Mouse (Mus musculus) urinary bladder, postnatal 10 days (tissue): ENCODE results near the gene Bicral.
"Not testable (repeated sequence)": the region's sequence is repeated elsewhere in the genome, so short reads cannot be mapped to it uniquely, and the experiment has no call there.

Experiments used
- DNase-seq: peaks from one replicate; pipeline ENCODE4 v3.0.0; 2022; ENCODE audit warnings: low spot score

The Bicral gene

GRCm38 (mm10) chr17:46875626-46876025 lies 17.3 kb upstream of the Bicral start:
- DNase-seq = no peak

DNA sequence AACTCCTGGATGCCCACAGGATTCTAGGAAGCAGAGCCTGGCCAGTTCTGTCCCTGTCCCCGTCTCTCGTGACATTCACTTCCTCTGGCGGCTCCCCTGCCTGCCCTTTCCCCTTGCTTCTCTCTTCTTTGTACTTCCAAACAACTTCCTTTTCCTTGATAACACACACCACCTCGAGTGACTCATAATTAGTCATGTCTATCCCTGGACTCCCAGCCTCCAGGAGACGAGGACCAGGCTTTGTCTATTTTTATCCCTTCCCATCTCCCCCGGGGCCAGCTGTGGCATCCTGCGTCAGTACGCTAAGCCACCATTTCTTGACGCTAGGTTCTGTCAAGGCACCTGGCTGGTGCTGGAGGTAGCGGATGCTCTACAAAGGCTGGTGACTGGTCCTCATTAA lies 15.9 kb upstream of the Bicral start:
- no peak for DNase-seq

DNA sequence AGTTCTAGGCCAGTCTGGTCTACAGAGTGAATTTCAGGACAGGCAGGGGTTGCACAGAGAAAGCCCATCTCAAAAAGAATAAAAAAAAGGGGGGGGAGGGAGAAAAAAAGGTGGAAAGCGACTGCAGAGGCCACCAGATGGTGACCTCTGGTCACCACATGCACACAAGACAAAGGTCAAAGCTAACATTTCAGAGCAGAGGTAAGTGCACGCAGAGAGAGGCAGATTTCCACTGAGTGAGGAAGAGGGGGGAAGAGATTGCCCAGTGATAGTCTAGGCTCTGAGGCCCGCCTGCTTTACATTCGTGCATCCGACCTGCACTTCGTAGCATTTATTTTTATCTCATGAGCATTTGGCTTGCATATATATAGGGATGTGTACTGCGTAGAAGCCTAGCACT lies 14.5 kb upstream of the Bicral start:
- no peak for DNase-seq

- no peak for DNase-seq
Measured at GRCm38 (mm10) chr17:46870913-46871312, 12.6 kb upstream of the Bicral start.

- no peak for DNase-seq
Measured at GRCm38 (mm10) chr17:46870204-46870798, 12.0 kb upstream of the Bicral start.

DNA sequence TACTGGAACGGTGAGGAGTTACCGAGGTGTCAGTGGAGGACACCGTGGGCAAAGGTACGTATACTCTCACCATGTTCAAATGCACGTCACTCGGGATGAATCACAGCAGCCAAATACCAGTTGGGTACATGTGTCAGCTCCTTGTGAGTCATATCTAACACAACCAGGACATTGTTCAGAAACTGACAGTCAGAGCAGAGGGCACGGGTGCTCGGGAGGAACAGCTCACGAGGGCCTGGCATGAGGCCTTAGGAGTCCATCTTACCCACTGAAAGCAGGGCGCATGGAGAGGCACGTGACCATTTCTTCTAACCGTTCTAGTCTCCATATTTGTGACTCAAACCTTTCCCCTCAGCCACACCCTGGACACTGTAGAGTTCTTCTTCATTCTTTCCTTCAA lies 8.6 kb upstream of the Bicral start:
- DNase-seq = no peak

DNA sequence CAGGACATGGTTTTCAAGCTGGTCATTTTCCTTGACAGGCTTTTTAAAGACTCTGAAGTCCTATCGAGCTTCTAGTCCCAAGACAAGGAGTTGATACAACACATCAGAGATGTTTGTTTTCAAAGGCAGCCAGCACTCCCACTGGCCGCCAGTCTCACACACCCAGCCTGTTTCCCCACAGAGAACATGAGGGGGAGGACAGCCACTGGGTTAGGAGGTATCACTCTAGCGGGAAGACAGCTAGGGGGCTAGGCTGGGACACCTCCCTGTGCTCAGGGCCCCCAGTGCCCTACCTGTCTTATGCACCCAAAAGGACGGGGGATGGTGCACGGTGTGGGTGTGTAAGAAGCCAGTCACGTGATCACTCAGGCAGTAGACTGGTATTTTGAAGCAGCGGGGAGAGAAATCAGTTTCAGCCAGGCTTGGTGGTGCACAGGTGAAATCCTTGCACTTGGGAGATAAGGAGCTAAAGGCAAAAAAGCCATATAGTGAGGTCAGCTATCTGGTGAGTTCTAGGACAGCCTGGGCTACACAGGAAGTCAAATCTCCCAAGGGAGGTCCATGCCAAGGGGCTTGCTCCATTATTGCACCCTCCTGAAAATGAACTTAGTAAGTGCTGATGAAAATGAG lies 6.4 kb upstream of the Bicral start:
- DNase-seq = no peak

GRCm38 (mm10) chr17:46860120-46860519 lies 1.8 kb upstream of the Bicral start:
- no peak for DNase-seq

- no peak for DNase-seq
Measured at GRCm38 (mm10) chr17:46858749-46859444, 615 bp upstream of the Bicral start.

DNA sequence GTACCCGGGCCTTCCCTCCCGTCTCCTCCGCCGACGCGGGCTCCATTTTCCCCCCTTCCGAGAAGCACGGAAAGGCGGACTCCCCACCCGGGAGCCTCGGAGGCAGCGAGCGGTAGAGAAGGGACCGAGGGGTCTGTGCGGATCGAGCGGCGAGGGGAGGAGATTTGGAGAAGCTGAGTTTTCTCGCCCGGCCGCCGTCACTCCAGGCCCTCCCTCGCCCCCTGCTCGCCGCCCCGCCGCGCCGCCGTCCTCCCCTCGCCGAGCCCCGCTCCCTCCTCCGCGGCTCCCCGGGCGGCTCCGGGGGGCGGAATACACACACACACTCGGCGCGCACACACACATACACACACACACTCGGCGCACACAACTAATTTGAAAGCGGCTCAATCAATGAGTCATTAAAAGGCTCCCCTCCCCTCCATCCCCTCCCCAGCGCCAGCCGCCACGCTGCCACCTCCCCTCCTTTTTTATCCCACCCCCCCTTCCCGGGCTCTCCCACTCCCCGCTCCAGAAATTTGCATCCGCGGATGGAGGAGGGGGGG lies 850 bp downstream of the Bicral start:
- DNase-seq = peak; percentile 39

DNA sequence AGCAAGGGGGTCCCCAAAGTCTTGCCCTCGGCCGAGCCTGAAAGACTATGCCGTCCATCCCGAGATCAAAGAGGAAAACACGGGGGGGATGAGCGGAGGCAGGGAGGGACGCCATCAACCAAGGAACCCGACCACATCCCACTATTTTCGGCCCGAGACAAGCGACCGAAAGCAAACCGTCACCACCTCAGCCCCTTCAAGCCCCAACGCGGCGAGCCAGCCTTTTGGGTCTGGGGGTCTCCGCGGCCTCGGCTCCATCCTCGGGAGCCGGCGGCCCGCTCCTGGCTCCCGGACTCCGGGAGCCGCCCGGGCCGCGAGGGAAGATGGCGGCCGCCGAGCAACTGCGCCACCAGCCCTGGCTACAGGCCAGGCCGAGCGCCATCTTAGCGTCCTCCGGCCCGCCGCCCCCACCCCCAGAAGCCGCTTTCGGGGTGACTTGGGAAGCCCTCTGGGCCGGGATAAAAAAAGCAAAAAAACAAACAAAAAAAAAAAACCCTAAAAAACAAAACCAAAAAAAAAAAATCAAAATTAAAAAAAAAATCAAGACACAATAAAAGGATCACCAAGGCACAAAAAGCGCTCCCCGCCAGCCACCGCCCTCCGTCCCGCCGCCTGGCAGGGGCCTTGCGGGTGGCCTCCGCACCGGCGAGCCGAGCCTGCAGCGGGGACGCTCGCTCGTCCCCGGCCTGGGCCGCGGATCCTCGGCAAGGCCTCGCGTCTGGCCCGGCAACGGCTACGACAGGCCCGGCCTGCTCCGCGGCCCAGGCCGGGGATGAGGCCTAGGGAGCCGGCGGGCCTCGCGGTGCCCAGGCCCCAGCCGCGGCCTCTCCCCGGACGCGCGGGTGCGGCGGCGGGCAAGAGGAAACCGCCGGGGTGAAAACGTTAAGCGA lies 1.6 kb downstream of the Bicral start:
- peak; percentile 56 for DNase-seq

- no peak for DNase-seq
Measured at GRCm38 (mm10) chr17:46856107-46856388, 2.2 kb downstream of the Bicral start.

GRCm38 (mm10) chr17:46855328-46856106 lies 2.8 kb downstream of the Bicral start:
- DNase-seq = no peak

GRCm38 (mm10) chr17:46854640-46855110 lies 3.6 kb downstream of the Bicral start:
- DNase-seq = no peak

DNA sequence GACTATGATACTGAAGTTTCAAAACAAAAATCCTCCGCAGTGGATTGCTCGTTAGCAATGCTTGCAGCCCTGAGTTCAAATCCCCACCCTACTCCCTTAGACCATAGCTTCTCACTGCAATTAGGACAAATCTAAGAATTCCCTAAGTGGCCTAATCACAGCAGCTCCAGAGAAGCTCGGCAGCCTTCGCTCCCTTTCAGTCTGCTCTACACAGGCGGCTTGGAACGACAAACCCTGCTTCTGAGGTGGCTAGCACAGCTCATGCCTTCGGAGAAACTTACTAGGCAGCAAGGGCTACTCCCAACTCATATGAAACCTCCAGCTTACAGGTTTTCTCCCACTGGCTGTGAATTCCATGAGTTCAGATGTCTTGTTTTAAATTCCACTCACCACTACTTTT lies 4.2 kb downstream of the Bicral start:
- no peak for DNase-seq

GRCm38 (mm10) chr17:46853281-46853680 lies 5.0 kb downstream of the Bicral start:
- DNase-seq = no peak

- DNase-seq = no peak
Measured at GRCm38 (mm10) chr17:46852725-46853124, 5.6 kb downstream of the Bicral start.

- no peak for DNase-seq
Measured at GRCm38 (mm10) chr17:46847206-46847605, 11.1 kb downstream of the Bicral start.

DNA sequence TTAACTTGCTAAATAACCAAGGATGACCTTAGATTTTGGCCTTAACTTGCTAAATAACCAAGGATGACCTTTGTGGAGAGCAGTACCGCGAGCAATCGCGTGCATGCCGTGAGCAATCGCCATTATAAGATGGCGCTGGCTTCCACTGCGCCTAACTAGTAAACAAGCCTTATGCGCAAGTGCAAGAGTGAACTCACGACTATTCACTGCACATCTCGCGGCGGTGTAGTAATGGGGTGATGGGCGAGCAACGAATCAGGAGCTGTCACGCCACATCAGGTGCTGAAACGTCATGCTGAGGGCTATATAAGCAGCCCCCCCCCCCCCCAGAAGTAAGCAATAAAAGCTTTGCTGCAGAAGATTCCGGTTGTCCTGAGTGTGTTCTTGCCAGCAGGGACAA lies 11.7 kb downstream of the Bicral start:
- not testable (repeated sequence) for DNase-seq

- no peak for DNase-seq
Measured at GRCm38 (mm10) chr17:46845262-46845661, 13.0 kb downstream of the Bicral start.

DNA sequence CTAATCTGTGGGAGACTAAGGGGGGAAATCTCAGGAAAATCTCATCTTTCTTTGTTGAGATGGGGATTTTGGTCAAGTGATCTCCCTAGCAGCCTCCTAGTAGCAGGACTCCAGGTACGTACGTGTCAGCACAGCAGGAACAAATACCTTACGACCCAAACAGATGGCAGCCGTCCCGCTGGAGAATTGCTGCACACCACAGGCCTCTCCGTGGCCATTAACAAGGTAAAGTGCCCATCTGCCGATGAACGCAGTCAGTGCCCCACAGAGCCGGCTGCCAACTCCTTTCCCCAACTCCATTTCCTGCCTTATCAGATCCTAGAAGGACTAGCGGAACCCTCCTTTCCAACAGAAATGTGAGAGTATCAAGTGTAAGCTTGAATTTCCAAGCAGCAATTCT lies 13.5 kb downstream of the Bicral start:
- DNase-seq = no peak

DNA sequence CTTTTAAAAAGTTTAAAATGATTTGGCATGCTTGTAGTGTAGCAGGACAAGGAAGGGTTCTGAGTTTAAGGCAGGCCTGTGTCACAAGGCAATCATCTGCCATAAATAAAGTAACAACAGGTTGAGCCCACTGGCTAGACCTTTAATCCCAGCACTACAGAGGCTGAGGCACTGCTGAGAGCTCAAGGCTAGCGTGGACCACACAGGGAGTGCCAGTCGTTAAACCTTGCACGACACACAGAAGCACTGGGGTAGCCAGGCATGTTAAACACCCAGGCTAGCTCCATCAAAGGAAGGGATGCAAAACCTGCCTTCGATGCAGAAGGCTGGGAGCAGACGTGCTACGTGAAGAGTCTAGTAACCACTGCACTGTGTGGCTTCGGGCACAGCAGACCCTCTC lies 14.6 kb downstream of the Bicral start:
- DNase-seq = no peak
